Mouse (Mus musculus) heart, adult 9 months (tissue): ENCODE measurements around the gene Rfwd3.
"Not testable (repeated sequence)": the region's sequence is repeated elsewhere in the genome, so short reads cannot be mapped to it uniquely, and the experiment has no call there.

ENCODE experiments used
- DNase-seq, 2 experiments: peaks; one replicate each; pipeline ENCODE4 v3.0.0; 2022; ENCODE audit warnings: low spot score in 2 of 2

Rfwd3 gene

GRCm38 (mm10) chr8:111285603-111286002 lies 14.4 kb downstream of the Rfwd3 start:
- peak in 1 of 2 experiments; percentile 23 for DNase-seq

DNA sequence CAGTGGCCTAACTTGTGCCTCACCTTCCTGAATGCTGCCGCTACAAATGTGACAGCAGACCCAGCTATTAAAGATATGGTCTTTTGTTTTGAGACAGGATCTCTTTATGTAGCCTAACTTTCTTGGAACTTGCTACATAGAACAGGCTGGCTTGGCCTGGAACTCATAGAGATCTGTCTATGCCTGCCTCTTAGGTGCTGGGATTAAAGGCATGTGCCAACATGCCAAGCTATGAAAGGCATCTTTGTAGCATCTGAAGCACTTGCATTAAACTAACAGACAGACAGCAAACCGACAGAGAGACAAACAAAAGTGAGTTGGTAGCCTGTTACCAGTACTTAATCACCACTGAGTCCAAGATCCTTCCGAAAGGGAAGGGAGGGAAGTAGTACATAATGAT lies 17.9 kb downstream of the Rfwd3 start:
- no peak for DNase-seq

DNA sequence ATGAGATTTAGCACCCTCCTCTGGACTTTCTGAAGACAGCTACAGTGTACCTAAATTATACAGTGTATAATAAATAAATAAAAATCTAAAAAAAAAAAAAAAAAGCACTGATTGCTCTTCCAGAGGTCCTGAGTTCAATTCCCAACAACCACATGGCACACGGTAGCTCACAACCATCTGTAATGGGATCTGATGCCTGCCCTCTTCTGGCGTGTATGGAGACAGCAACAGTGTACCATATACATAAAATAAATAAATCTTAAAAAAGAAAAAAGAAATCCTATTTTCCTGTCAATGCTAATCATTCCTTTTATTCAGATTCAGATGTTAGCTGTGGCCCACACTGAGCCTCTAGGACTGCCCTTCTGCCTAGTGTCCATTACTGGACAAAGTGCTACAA lies 31.7 kb downstream of the Rfwd3 start:
- DNase-seq, result no peak

GRCm38 (mm10) chr8:111266161-111266560 lies 33.9 kb downstream of the Rfwd3 start:
- DNase-seq, result not testable (repeated sequence)

- no peak for DNase-seq
Observed at GRCm38 (mm10) chr8:111264693-111265220, 35.3 kb downstream of the Rfwd3 start.

- DNase-seq, result peak; percentile 30 to 35
Observed at GRCm38 (mm10) chr8:111261981-111262381, 38.0 kb downstream of the Rfwd3 start.

DNA sequence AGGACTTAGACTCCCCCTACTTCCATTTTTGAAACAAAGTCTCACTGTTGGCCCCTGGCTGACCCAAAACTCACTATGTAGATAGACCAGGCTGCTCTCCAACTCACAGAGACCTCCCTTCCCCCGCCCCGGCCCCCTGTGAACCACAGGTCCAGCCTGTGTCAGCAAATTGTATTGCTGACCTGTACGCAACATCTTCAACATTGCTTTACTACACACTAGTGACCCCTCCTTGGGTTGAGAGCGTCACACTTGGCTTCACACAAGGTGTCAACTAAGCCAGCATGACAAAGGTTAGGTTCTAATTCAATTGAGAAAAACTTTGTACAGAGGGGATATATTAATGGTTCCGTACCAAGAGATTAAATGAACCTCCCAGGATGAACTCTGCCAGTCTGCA lies 39.8 kb downstream of the Rfwd3 start:
- no peak for DNase-seq

DNA sequence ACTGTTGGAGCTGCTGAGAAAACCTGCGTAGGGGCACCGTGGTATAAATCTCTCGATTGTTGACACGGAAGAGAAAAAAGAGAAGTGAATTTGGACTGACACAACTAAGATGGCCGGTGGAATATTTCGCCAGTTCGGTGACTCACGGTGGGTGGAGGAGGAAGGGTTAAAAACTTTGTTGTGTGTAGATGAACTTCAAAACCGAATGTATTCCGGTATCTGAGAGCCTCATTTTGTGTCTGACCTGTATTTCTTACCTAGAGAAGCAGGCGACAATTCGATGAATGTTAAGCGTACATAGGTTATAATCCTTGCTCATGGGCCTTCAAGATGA lies 40.6 kb downstream of the Rfwd3 start:
- DNase-seq, result no peak

GRCm38 (mm10) chr8:111258631-111259407 lies 41.2 kb downstream of the Rfwd3 start, which contains the start of gene Glg1:
TSS of gene Glg1 (minus strand) at chr8:111259216.
- DNase-seq, result peak; percentile 93 to 95

DNA sequence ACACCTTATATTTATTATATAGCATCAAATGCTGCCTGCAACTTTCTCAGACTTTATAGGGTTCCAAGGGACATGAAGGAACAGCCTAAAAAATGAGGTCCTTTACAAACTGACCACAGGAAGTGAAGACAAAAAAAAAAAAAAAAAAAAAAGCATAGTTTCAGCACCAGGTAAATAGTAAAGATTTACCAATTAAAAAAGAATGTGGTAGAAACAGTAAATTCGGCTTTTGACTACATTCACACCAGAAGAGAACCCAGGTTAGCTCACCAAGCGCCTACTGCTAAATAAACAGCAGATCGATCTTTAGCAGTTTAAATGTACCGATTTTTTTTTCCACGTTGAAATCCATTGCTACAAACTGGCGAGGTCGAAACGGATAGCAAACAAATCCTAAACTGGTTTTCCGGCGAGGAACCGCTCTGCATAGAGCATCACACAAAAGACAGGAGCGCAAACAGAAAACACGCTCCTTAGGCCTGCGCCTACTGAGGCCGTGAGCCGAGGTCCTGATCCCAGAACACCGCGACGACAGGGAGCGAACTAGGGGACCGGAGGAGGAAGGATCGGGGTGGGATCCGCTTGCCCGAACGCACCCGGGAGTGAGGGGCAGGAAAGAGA lies 41.9 kb downstream of the Rfwd3 start:
- DNase-seq, result no peak

GRCm38 (mm10) chr8:111252487-111253112 lies 47.4 kb downstream of the Rfwd3 start:
- no peak for DNase-seq

- DNase-seq, result no peak
Observed at GRCm38 (mm10) chr8:111250111-111250510, 49.9 kb downstream of the Rfwd3 start.

GRCm38 (mm10) chr8:111248136-111248535 lies 51.9 kb downstream of the Rfwd3 start:
- DNase-seq, result no peak

GRCm38 (mm10) chr8:111246864-111247263 lies 53.2 kb downstream of the Rfwd3 start:
- not testable (repeated sequence) for DNase-seq

- no peak for DNase-seq
Observed at GRCm38 (mm10) chr8:111246287-111246830, 53.7 kb downstream of the Rfwd3 start.

DNA sequence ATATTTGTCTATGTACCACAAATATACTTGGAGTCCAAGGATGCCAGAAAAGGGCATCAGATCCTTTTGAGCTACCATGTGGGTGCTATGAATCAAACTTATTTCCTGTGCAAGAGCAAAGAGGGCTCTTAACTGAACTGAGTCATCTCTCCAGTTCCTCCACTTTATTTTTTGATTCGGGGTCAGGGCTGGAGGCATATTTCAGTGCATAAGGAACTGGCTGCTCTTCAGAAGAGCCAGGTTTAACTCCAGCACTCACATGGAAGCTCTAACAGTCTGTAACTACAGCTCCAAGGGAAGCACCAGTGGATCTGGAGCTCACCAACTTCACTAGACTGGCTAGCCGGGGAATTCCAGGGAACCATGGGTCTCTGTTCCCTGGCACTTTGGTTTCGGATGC lies 62.7 kb downstream of the Rfwd3 start:
- DNase-seq, result no peak

GRCm38 (mm10) chr8:111233730-111234129 lies 66.3 kb downstream of the Rfwd3 start:
- DNase-seq, result no peak

DNA sequence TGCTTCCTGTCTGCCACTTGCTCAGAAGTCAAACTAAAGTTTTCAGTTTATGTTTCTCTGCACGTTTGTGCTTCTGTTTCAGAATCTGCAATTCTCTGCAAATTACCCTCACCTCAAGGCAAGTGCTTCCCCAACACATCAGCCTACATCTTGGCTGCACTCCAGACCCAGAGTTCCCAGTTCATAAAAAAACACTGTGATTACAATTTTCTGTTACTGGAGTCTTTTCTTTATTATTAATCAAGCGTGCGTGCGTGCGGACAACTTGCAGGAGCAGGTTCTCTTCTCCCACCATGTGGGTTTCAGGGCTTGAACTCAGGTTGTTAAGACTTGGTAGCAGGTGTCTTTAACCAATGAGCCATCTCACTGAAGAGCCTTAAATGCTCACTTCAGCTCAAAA lies 75.9 kb downstream of the Rfwd3 start:
- no peak for DNase-seq
